Mouse (Mus musculus): Measurements from ENCODE around the gene 1700025C18Rik. TPM values are rescaled to one million over a fixed set of nuclear protein-coding genes. Genes with fewer than 3 reads are reported as not detected.

The 1700025C18Rik gene
- polyA plus RNA-seq, 1 experiment = not detected

DNA sequence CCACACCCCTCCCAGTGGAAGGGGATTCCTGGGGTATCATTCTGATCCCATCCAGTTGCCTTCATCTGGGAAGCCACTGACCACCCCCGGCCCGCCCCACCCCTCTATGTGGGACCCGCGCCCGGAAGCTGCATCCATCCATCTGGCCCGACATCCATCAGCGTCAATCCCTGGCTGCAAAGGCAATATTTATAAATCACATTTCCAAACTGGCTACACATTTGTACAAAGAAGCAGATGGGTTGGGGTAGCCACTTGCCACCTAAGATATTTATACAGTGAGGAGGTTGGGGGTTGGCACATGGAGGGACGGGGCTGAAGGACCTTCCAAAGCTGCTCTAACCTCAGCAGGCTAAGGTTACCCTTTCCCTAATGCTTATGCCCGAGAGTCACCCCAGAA is 30.2 kb upstream of the 1700025C18Rik start:
- WGBS = 58% methylated on average over 9 of the region's 9 CpGs
- TF ChIP-seq POLR2A (IDR thresholded peaks at IDR 0.05; ENCODE audit: low read depth, low read length) (no peak), CTCF (conservative IDR thresholded peaks at IDR 0.05; ENCODE audit: insufficient read depth, insufficient read length, low read depth, low read length) (no peak)
- no peak overlapping the region for H3K4me3 ChIP-seq (ENCODE audit: insufficient read depth, low read depth, low read length)
- no peak for DNase-seq
- H3K27me3 ChIP-seq (replicated peaks; ENCODE audit: control insufficient read depth, insufficient read depth, low read length) = no peaks in the 10 kb centered on the region
- H3K4me1 ChIP-seq (ENCODE audit: control insufficient read depth, insufficient read depth, low read length) = no peaks in the 10 kb centered on the region
- H3K27ac ChIP-seq (ENCODE audit: insufficient read depth, low read depth, low read length) = no peak overlapping the region
- no peaks in the 10 kb centered on the region for H3K36me3 ChIP-seq (ENCODE audit: control insufficient read depth, insufficient read depth, low read length)

DNA sequence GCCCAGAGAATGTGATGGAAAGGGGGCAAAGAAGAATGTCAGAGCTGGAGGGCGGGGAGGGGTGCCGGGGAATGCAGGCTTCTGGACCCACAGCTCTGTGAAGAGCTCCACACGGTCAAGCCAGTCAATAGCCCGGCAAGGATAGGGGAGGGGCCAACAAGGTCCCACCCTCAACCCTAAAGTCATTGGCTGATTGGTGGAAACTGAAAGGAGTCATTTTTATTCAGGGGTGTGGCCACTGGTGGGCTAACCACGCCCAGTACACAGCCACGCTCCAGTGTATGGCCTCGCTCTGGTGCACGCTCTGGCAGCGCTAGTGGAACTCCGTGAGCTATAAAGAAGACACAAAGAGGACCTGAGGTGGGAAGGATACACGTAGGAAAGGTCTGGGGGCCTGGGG is 23.2 kb upstream of the 1700025C18Rik start:
- H3K27me3 ChIP-seq (replicated peaks; ENCODE audit: control insufficient read depth, insufficient read depth, low read length) = no peaks in the 10 kb centered on the region
- DNase-seq = no peak
- TF ChIP-seq POLR2A (IDR thresholded peaks at IDR 0.05; ENCODE audit: low read depth, low read length) = no peak
- TF ChIP-seq CTCF (conservative IDR thresholded peaks at IDR 0.05; ENCODE audit: insufficient read depth, insufficient read length, low read depth, low read length) = no peak

GRCm38 (mm10) chr2:165112149-165112548 is 21.6 kb upstream of the 1700025C18Rik start:
- no peak overlapping the region for H3K27ac ChIP-seq (ENCODE audit: insufficient read depth, low read depth, low read length)

More for the DNA sequence above, 23.2 kb upstream of the 1700025C18Rik start:
- Histone ChIP-seq H3K4me3 (ENCODE audit: insufficient read depth, low read depth, low read length) (no peak overlapping the region), H3K36me3 (ENCODE audit: control insufficient read depth, insufficient read depth, low read length) (no peaks in the 10 kb centered on the region), H3K4me1 (ENCODE audit: control insufficient read depth, insufficient read depth, low read length) (no peaks in the 10 kb centered on the region), H3K27ac (ENCODE audit: insufficient read depth, low read depth, low read length) (no peak overlapping the region)
- WGBS = 13% methylated on average over 11 of the region's 11 CpGs

DNA sequence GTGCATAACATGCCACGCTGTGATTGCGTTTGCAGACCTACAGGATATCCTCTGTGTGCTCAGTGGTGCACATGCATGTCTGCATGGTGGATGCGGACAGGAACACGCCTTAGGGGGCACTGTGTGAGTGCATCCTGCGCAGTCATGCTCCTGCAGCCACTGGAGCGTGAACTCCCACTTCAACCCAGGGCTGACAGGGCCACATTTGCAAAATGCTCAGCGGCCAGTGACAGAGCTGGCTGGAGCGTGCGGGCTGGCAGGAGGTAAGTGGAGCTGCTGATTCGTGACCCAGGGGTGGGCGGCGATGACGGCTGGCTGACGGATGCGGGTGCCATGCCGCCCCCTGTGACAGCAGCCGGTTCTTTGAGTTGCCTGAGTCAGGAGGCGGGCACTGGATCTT is 16.0 kb upstream of the 1700025C18Rik start:
- WGBS = 13% methylated on average over 18 of the region's 18 CpGs
- no peaks in the 10 kb centered on the region for H3K36me3 ChIP-seq (ENCODE audit: control insufficient read depth, insufficient read depth, low read length)
- TF ChIP-seq CTCF (conservative IDR thresholded peaks at IDR 0.05; ENCODE audit: insufficient read depth, insufficient read length, low read depth, low read length) (no peak), POLR2A (IDR thresholded peaks at IDR 0.05; ENCODE audit: low read depth, low read length) (no peak)

More at GRCm38 (mm10) chr2:165112149-165112548, 21.6 kb upstream of the 1700025C18Rik start:
- Histone ChIP-seq H3K36me3 (ENCODE audit: control insufficient read depth, insufficient read depth, low read length) (no peaks in the 10 kb centered on the region), H3K4me3 (ENCODE audit: insufficient read depth, low read depth, low read length) (no peak overlapping the region), H3K27me3 (replicated peaks; ENCODE audit: control insufficient read depth, insufficient read depth, low read length) (no peaks in the 10 kb centered on the region), H3K4me1 (ENCODE audit: control insufficient read depth, insufficient read depth, low read length) (no peaks in the 10 kb centered on the region)
- WGBS = under 1% methylated on average over 54 of the region's 54 CpGs
- peak; percentile 75 for DNase-seq
- TF ChIP-seq CTCF (conservative IDR thresholded peaks at IDR 0.05; ENCODE audit: insufficient read depth, insufficient read length, low read depth, low read length) (peak; percentile 73), POLR2A (IDR thresholded peaks at IDR 0.05; ENCODE audit: low read depth, low read length) (no peak)

GRCm38 (mm10) chr2:165105513-165106079 is 15.0 kb upstream of the 1700025C18Rik start:
- no peaks in the 10 kb centered on the region for H3K4me1 ChIP-seq (ENCODE audit: control insufficient read depth, insufficient read depth, low read length)
- no peaks in the 10 kb centered on the region for H3K36me3 ChIP-seq (ENCODE audit: control insufficient read depth, insufficient read depth, low read length)
- H3K27ac ChIP-seq (ENCODE audit: insufficient read depth, low read depth, low read length) = no peak overlapping the region
- TF ChIP-seq POLR2A (IDR thresholded peaks at IDR 0.05; ENCODE audit: low read depth, low read length) (no peak), CTCF (conservative IDR thresholded peaks at IDR 0.05; ENCODE audit: insufficient read depth, insufficient read length, low read depth, low read length) (no peak)
- no peaks in the 10 kb centered on the region for H3K27me3 ChIP-seq (replicated peaks; ENCODE audit: control insufficient read depth, insufficient read depth, low read length)
- WGBS = 64% methylated on average over 16 of the region's 16 CpGs
- DNase-seq = no peak
- H3K4me3 ChIP-seq (ENCODE audit: insufficient read depth, low read depth, low read length) = no peak overlapping the region

More for the DNA sequence above, 16.0 kb upstream of the 1700025C18Rik start:
- Histone ChIP-seq H3K27me3 (replicated peaks; ENCODE audit: control insufficient read depth, insufficient read depth, low read length) (no peaks in the 10 kb centered on the region), H3K4me3 (ENCODE audit: insufficient read depth, low read depth, low read length) (no peak overlapping the region), H3K27ac (ENCODE audit: insufficient read depth, low read depth, low read length) (no peak overlapping the region), H3K4me1 (ENCODE audit: control insufficient read depth, insufficient read depth, low read length) (no peaks in the 10 kb centered on the region)
- DNase-seq = no peak

GRCm38 (mm10) chr2:165102920-165103319 is 12.4 kb upstream of the 1700025C18Rik start:
- Histone ChIP-seq H3K4me3 (ENCODE audit: insufficient read depth, low read depth, low read length) (no peak overlapping the region), H3K27me3 (replicated peaks; ENCODE audit: control insufficient read depth, insufficient read depth, low read length) (no peaks in the 10 kb centered on the region), H3K36me3 (ENCODE audit: control insufficient read depth, insufficient read depth, low read length) (no peaks in the 10 kb centered on the region), H3K4me1 (ENCODE audit: control insufficient read depth, insufficient read depth, low read length) (no peaks in the 10 kb centered on the region), H3K27ac (ENCODE audit: insufficient read depth, low read depth, low read length) (no peak overlapping the region)
- DNase-seq = no peak
- 71% methylated on average over 3 of the region's 3 CpGs for WGBS
- TF ChIP-seq CTCF (conservative IDR thresholded peaks at IDR 0.05; ENCODE audit: insufficient read depth, insufficient read length, low read depth, low read length) (no peak), POLR2A (IDR thresholded peaks at IDR 0.05; ENCODE audit: low read depth, low read length) (no peak)

GRCm38 (mm10) chr2:165100749-165101148 is 10.2 kb upstream of the 1700025C18Rik start:
- no peak for TF ChIP-seq CTCF (conservative IDR thresholded peaks at IDR 0.05; ENCODE audit: insufficient read depth, insufficient read length, low read depth, low read length)
- no peak for TF ChIP-seq POLR2A (IDR thresholded peaks at IDR 0.05; ENCODE audit: low read depth, low read length)
- WGBS = 10% methylated on average over 6 of the region's 6 CpGs
- no peaks in the 10 kb centered on the region for H3K27me3 ChIP-seq (replicated peaks; ENCODE audit: control insufficient read depth, insufficient read depth, low read length)

More at GRCm38 (mm10) chr2:165100749-165101148, 10.2 kb upstream of the 1700025C18Rik start:
- Histone ChIP-seq H3K36me3 (ENCODE audit: control insufficient read depth, insufficient read depth, low read length) (no peaks in the 10 kb centered on the region), H3K4me1 (ENCODE audit: control insufficient read depth, insufficient read depth, low read length) (no peaks in the 10 kb centered on the region), H3K4me3 (ENCODE audit: insufficient read depth, low read depth, low read length) (no peak overlapping the region), H3K27ac (ENCODE audit: insufficient read depth, low read depth, low read length) (no peak overlapping the region)
- DNase-seq = no peak

All from kidney, adult 2 months (tissue).